Mouse (Mus musculus) kidney, postnatal 0 days (tissue): Measurements from ENCODE around the gene Pdp2. TPM values are rescaled to one million over a fixed set of nuclear protein-coding genes. Genes with fewer than 3 reads are reported as not detected.
A peak's percentile ranks its signal among the peaks of the same experiment; 100 is the strongest.

Experiments used
- ATAC-seq: fragments of 200-750 bp; cut with Nextera tagmentation; replicated peaks from 2 replicates; pipeline ENCODE4 v1.8.0; 2017; ENCODE audit warnings: low read depth, moderate number of reproducible peaks, moderate TSS enrichment, moderate library complexity; ENCODE audit not compliant: low FRiP score
- DNase-seq: peaks from one replicate; pipeline ENCODE4 v3.0.0-alpha.2; 2016; ENCODE audit warnings: low spot score
- H3K27ac ChIP-seq: fragments of 300-500 bp; sonication (generic); 2 replicates; pipeline ENCODE4 v1.5.1; 2014; ENCODE audit warnings: mild to moderate bottlenecking
- H3K27me3 ChIP-seq: fragments of 300-500 bp; sonication (generic); 2 replicates; pipeline ENCODE4 v1.6.1; 2014; ENCODE audit warnings: low read length, mixed read lengths; ENCODE audit not compliant: insufficient read depth
- H3K36me3 ChIP-seq: fragments of 300-500 bp; sonication (generic); 2 replicates; pipeline ENCODE4 v1.6.1; 2014; ENCODE audit warnings: low read length, mixed read lengths; ENCODE audit not compliant: insufficient read depth
- H3K4me1 ChIP-seq: fragments of 300-500 bp; sonication (generic); replicated peaks from 2 replicates; pipeline ENCODE4 v1.6.1; 2014; ENCODE audit warnings: antibody characterized with exemption, low read length, mixed read lengths; ENCODE audit not compliant: insufficient read depth
- H3K4me2 ChIP-seq: fragments of 300-500 bp; sonication (generic); 2 replicates; pipeline ENCODE4 v1.6.1; 2014; ENCODE audit warnings: mild to moderate bottlenecking, low read length, moderate library complexity, mixed read lengths
- H3K4me3 ChIP-seq: fragments of 300-500 bp; sonication (generic); replicated peaks from 2 replicates; pipeline ENCODE4 v1.5.1; 2014; ENCODE audit warnings: low read depth, low read length
- H3K9ac ChIP-seq: fragments of 300-500 bp; sonication (generic); 2 replicates; pipeline ENCODE4 v1.6.1; 2014; ENCODE audit warnings: low read depth, low read length
- H3K9me3 ChIP-seq: fragments of 300-500 bp; sonication (generic); replicated peaks from 2 replicates; pipeline ENCODE4 v1.6.1; 2016; ENCODE audit warnings: low read length, inconsistent platforms, mixed read lengths
- CTCF ChIP-seq: IDR thresholded peaks from 2 replicates; pipeline ENCODE4 v1.5.1; 2016; ENCODE audit warnings: antibody characterized with exemption, low read depth, mild to moderate bottlenecking, moderate library complexity
- WGBS: fragments of 180-500 bp; shearing (Covaris S2); extraction: QIAGEN DNeasy Blood & Tissue Kit; methylation state at CpG from one replicate; pipeline ENCODE4 v1.1.7; 2014; 5-methylcytosine and 5-hydroxymethylcytosine counted together
- polyA plus RNA-seq: library from polyadenylated mRNA; unstranded; fragments of >200 nt; fragmentation: Nextera tagmentation; extraction: Ambion mirVana; gene quantifications from 2 replicates; pipeline ENCODE4 v1.2.1, GENCODE M21; 2015

The Pdp2 gene
- polyA plus RNA-seq, 1 experiment from 2014 or later = 12.6 TPM

DNA sequence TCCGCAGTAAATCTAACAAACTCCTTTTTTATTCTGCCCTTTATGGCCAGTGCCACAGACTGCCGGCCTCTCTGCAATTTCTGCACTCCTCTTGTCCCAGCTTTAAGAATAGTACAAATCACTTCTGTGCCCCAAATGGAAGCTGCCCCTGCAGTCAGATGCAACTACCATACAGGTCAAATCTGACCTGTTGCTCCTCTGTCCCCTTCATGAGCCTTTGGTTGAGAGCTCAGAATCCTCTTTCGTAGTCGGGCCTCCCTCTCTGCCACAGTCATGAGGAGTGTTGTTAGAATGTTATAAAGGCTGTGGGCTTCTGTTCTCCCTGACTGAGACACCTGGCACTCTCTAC is 12.0 kb downstream of the Pdp2 start:
- Histone ChIP-seq H3K4me3 (no peak overlapping the region), H3K36me3 (no peaks in the 10 kb centered on the region), H3K27ac (no peak overlapping the region), H3K9me3 (no peaks in the 10 kb centered on the region), H3K9ac (no peak overlapping the region), H3K27me3 (no peaks in the 10 kb centered on the region), H3K4me1 (0 out of 2 replicates have a peak, but pooled peaks cover 14% of the 10 kb centered on the region), H3K4me2 (no peak overlapping the region)
- DNase-seq = no peak
- 40% methylated on average over 4 of the region's 4 CpGs for WGBS
- no peak for TF ChIP-seq CTCF
- ATAC-seq = no peak

DNA sequence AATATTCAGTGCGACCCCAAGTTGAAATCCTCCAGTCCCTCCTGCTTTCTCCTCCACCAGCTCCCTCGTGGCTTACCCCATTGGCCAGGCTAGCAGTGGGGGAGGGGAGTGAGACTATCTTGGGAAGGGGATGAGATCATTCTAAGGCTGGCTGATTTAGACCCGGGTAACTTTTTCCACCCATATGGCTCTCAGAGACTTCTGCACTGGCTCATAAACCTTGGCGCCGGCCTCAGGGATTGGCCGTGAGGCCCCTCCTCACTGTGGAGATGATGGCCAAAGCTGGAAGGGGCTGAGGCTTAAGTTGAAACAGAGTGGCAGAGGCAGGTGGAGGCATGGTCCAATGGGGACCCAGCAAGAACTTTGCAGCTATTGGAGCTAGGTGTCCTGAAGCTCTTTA is 15.1 kb downstream of the Pdp2 start:
- TF ChIP-seq CTCF = no peak
- WGBS = 12% methylated on average over 6 of the region's 6 CpGs
- H3K9ac ChIP-seq = no peak overlapping the region
- H3K4me3 ChIP-seq = no peak overlapping the region
- H3K27ac ChIP-seq = 0 out of 2 replicates have a peak overlapping the region, but pooled peaks have one; percentile 15
- no peaks in the 10 kb centered on the region for H3K27me3 ChIP-seq
- H3K4me1 ChIP-seq = 0 out of 2 replicates have a peak, but pooled peaks cover 5% of the 10 kb centered on the region
- no peaks in the 10 kb centered on the region for H3K36me3 ChIP-seq
- peak; percentile 31 for ATAC-seq
- no peak overlapping the region for H3K4me2 ChIP-seq
- peak; percentile 68 for DNase-seq
- H3K9me3 ChIP-seq = no peaks in the 10 kb centered on the region

DNA sequence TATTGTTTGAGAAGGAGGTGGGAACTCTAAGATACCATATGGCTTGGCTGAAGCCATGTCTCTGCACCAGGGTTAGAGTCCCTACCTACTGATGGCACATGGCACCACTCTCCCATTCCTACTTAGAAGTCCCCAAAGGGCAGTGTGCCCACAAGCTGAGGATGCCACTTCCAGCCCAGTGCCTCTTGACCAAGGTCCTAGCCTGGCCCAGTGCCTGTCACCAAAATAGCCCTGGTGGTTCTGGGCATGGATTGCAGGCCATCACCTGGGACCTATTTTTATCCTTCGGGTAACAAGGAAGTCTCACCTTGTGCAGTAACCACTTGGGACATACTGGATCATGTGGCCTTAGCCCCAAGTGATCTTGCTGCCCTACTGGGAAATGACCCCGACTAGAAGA is 16.7 kb downstream of the Pdp2 start:
- ATAC-seq (no peak), DNase-seq (no peak)
- H3K9me3 ChIP-seq = no peaks in the 10 kb centered on the region
- H3K9ac ChIP-seq = no peak overlapping the region
- H3K27ac ChIP-seq = no peak overlapping the region; the same call in 1 of the 2 replicates
- no peaks in the 10 kb centered on the region for H3K4me1 ChIP-seq
- no peak overlapping the region for H3K4me3 ChIP-seq
- no peaks in the 10 kb centered on the region for H3K27me3 ChIP-seq
- TF ChIP-seq CTCF = no peak
- H3K36me3 ChIP-seq = no peaks in the 10 kb centered on the region
- 80% methylated on average over 2 of the region's 2 CpGs for WGBS
- no peak overlapping the region for H3K4me2 ChIP-seq

DNA sequence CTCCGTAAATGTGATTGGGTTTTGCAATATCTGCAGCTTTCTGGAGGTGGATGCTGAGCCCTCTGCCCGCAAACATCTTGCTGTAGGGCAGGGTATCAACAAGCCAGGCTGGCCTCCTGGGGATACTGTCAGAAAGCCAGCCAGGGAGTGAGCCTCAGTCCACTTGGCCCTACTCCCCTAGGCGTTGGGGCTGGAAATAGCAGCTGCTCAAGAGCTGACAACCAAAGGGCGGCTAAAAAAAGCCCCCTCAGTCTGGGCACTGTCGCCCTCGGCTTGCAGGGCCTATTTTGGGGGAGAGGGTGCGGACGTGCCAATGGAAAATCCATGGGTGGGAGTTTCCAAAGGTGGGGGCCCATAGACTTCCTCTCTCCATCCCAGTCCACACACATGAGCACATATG is 18.0 kb downstream of the Pdp2 start:
- H3K36me3 ChIP-seq = no peaks in the 10 kb centered on the region
- H3K27me3 ChIP-seq = no peaks in the 10 kb centered on the region
- H3K4me3 ChIP-seq = no peak overlapping the region
- H3K4me2 ChIP-seq = no peak overlapping the region
- no peaks in the 10 kb centered on the region for H3K4me1 ChIP-seq
- H3K9ac ChIP-seq = no peak overlapping the region
- no peak for TF ChIP-seq CTCF
- DNase-seq = no peak
- no peak for ATAC-seq
- 73% methylated on average over 8 of the region's 8 CpGs for WGBS
- no peaks in the 10 kb centered on the region for H3K9me3 ChIP-seq
- H3K27ac ChIP-seq = no peak overlapping the region

DNA sequence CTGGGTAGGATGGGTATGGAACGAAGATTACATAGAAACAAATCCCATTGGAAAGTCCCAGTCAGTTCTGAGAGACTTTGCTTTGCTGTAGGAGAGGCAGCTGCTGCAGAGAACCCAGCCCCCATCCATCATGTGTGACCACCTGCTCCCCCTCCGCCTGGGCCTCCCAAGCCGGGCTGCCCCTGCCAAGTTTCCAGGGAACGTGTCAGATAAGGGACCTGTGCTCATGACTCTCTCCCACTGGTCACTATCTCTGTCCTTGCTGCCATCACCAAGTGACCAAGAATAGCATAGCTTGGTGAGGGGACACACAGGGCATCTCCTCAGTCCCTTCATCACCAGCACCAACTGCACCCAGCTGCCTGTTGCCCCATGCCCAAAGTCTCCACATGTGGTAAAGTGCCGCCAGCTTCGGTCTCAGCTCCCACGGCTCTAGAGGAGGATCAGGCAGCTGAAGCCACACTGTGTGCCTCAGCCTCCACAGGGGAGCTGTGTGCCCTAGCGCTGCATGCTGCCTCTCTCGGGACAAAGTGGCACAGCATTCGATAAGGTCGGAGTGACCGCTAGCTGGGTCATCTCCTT is 19.0 kb downstream of the Pdp2 start:
- H3K4me2 ChIP-seq = no peak overlapping the region
- no peak overlapping the region for H3K4me3 ChIP-seq
- DNase-seq (no peak), ATAC-seq (no peak)
- no peaks in the 10 kb centered on the region for H3K4me1 ChIP-seq
- H3K27me3 ChIP-seq = no peaks in the 10 kb centered on the region
- TF ChIP-seq CTCF = no peak
- no peak overlapping the region for H3K9ac ChIP-seq
- no peaks in the 10 kb centered on the region for H3K36me3 ChIP-seq
- H3K27ac ChIP-seq = no peak overlapping the region
- 70% methylated on average over 12 of the region's 12 CpGs for WGBS
- H3K9me3 ChIP-seq = no peaks in the 10 kb centered on the region

DNA sequence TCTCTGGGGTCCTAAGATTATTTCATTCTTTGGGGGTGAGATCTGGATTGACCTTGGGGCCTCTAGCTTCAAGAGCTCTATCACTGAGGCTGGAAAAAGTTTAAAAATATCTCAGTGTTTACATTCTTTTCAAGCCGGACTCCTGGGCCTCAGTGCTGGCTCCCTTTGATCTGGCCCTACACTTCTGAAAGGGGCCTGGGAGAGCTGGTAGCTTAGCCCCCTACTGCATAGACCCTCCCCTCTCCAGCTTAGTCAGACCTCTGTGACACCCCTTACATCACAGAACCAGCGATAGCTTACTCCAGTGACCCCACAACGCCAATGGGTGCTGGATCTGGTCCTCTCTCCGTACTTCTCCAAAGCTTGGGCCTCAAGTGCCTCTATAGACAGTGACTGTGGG is 20.4 kb downstream of the Pdp2 start:
- no peak for ATAC-seq
- H3K27ac ChIP-seq = no peak overlapping the region

DNA sequence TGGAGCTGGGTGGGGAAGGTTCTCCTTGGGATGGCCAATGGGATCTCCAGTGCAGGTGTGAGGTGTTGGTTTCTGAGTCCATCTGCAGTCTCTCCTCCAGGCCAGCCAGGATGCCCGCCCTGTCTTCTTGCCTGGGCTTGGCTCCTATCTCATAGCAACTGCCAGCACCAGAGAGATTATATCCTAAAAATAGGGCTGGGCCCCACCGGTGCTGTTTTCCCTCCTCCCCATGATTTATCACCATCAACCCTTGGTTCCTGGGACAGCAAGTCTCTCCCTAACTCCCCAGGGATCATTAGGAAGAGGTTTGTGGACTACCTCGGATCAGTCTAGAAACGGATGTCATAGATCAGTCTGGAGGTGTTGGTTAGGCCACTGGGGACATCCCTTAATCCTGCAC is 21.9 kb downstream of the Pdp2 start:
- Histone ChIP-seq H3K27me3 (no peaks in the 10 kb centered on the region), H3K4me3 (no peak overlapping the region), H3K27ac (no peak overlapping the region), H3K9ac (no peak overlapping the region), H3K36me3 (no peaks in the 10 kb centered on the region), H3K4me1 (no peaks in the 10 kb centered on the region), H3K9me3 (no peaks in the 10 kb centered on the region), H3K4me2 (no peak overlapping the region)
- no peak for TF ChIP-seq CTCF
- no peak for ATAC-seq
- 59% methylated on average over 4 of the region's 4 CpGs for WGBS
- no peak for DNase-seq

More for the DNA sequence above, 20.4 kb downstream of the Pdp2 start:
- Histone ChIP-seq H3K4me2 (no peak overlapping the region), H3K4me1 (no peaks in the 10 kb centered on the region), H3K36me3 (no peaks in the 10 kb centered on the region), H3K27me3 (no peaks in the 10 kb centered on the region), H3K4me3 (no peak overlapping the region), H3K9me3 (no peaks in the 10 kb centered on the region), H3K9ac (no peak overlapping the region)
- DNase-seq = no peak
- TF ChIP-seq CTCF = no peak
- WGBS = 74% methylated on average over 4 of the region's 4 CpGs
